Mouse (Mus musculus): ENCODE data around the gene Zbtb6. TPM values are rescaled to one million over a fixed set of nuclear protein-coding genes. Genes with fewer than 3 reads are reported as not detected.

Zbtb6 gene
- polyA plus RNA-seq, 1 experiment from 2014 or later: 11.4 TPM

DNA sequence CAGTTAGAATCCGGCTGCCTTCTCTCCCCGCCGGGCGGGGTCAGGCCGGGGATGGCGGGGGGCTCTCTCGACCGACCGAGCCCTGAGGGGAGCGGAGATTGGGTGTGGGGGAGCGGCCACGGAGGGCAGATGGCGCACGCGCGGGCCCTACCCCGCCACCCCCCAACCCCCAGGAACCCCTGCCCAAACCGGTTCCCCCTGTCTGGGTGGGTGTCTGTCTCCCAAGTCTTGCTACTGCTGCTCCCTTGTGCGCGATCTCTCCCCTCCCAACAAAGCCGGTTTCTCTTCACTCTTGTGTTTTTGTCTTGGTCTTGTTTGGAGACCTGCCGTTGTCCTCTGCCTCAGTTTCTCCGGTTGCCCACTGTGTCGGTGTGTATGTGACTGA is 9.4 kb upstream of the Zbtb6 start:
- 0% methylated on average over 24 of the region's 24 CpGs for WGBS
- peaks cover 5% of the 10 kb centered on the region; the same call in 1 of the 2 replicates for H3K4me1 ChIP-seq (ENCODE audit: control insufficient read depth, insufficient read depth, low read length)
- ATAC-seq: peak; percentile 89
- peak overlapping the region; percentile 98 for H3K9ac ChIP-seq (ENCODE audit: low read length)
- H3K36me3 ChIP-seq (ENCODE audit: control insufficient read depth, insufficient read depth, low read length): no peaks in the 10 kb centered on the region
- DNase-seq (ENCODE audit: low spot score): no peak
- H3K4me3 ChIP-seq (ENCODE audit: low read depth, low read length): peak overlapping the region; percentile 93
- H3K4me2 ChIP-seq (ENCODE audit: low read length): peak overlapping the region; percentile 84
- no peaks in the 10 kb centered on the region for H3K27me3 ChIP-seq (replicated peaks; ENCODE audit: control insufficient read depth, insufficient read depth, low read length)
- H3K27ac ChIP-seq (ENCODE audit: low read depth, low read length): peak overlapping the region; percentile 85
- H3K9me3 ChIP-seq (replicated peaks; ENCODE audit: control insufficient read depth, low read length): no peaks in the 10 kb centered on the region

DNA sequence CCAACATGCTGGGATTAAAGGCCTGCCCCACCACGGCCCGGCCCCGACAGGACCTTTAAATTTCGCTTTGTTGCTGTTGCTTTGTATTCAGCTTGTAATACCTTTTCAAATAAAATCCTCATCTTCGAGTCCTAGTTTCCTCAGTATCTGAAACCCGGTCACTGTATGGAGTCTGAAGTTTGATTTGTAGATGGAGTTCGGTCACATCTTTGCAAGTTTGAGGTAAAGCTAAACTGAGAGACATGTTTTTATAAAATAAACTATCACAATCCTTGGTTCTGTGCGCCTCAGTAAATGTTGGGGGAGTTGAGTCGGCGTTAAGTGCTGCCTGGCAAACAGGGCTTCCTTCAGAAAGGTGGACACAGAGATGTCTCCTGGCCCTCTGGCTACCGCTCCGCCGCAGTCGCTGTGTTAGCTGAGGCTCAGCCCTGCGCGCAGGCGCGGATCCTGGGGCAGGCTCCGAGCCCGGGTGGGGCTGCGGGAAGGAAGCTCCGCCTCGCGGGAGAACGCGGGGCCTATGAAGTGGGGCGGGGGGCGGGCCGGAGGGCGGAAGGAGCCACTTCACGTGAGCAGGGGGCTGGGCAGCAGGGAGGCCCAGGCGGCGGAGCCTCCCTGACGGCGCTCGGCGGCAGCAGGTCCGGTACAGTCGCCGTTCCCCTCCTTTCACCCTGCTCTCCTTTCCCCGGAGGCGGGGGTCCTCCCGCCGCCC is 8.8 kb upstream of the Zbtb6 start:
- Histone ChIP-seq H3K27me3 (replicated peaks; ENCODE audit: control insufficient read depth, insufficient read depth, low read length) (no peaks in the 10 kb centered on the region), H3K4me2 (ENCODE audit: low read length) (peak overlapping the region; percentile 84), H3K36me3 (ENCODE audit: control insufficient read depth, insufficient read depth, low read length) (no peaks in the 10 kb centered on the region), H3K9me3 (replicated peaks; ENCODE audit: control insufficient read depth, low read length) (no peaks in the 10 kb centered on the region), H3K27ac (ENCODE audit: low read depth, low read length) (peak overlapping the region; percentile 85), H3K4me3 (ENCODE audit: low read depth, low read length) (peak overlapping the region; percentile 93), H3K9ac (ENCODE audit: low read length) (peak overlapping the region; percentile 98), H3K4me1 (ENCODE audit: control insufficient read depth, insufficient read depth, low read length) (peaks cover 5% of the 10 kb centered on the region; the same call in 1 of the 2 replicates)
- peak; percentile 97 for DNase-seq (ENCODE audit: low spot score)
- WGBS: 10% methylated on average over 36 of the region's 44 CpGs
- ATAC-seq: peak; percentile 99

DNA sequence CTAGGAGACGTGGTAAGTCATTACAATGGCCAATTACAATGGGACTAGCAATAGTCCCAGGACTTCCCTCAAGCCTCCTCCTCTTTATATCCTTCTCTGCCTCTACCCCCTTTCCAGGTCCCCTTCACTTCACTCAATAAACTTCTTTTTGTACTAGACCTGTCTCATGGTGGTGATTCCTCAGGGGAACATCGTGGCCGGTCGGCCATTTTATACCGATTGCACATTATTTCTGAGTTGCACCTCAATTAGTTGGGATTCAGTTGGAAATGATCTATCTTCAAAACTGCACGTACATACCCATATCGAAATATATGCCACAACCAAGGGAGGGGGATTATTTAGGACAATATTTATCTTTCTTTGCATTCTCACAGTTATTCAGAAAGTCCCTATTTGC is 11.4 kb downstream of the Zbtb6 start:
- Histone ChIP-seq H3K9ac (ENCODE audit: low read length) (peak overlapping the region; percentile 74), H3K4me2 (ENCODE audit: low read length) (peak overlapping the region; percentile 88), H3K4me1 (ENCODE audit: control insufficient read depth, insufficient read depth, low read length) (peaks cover 7% of the 10 kb centered on the region), H3K27ac (ENCODE audit: low read depth, low read length) (peak overlapping the region; percentile 96), H3K27me3 (replicated peaks; ENCODE audit: control insufficient read depth, insufficient read depth, low read length) (no peaks in the 10 kb centered on the region), H3K9me3 (replicated peaks; ENCODE audit: control insufficient read depth, low read length) (no peaks in the 10 kb centered on the region), H3K36me3 (ENCODE audit: control insufficient read depth, insufficient read depth, low read length) (peaks cover 30% of the 10 kb centered on the region), H3K4me3 (ENCODE audit: low read depth, low read length) (peak overlapping the region; percentile 72)
- WGBS: 22% methylated on average over 7 of the region's 7 CpGs
- peak; percentile 43 for ATAC-seq
- peak; percentile 22 for DNase-seq (ENCODE audit: low spot score)

DNA sequence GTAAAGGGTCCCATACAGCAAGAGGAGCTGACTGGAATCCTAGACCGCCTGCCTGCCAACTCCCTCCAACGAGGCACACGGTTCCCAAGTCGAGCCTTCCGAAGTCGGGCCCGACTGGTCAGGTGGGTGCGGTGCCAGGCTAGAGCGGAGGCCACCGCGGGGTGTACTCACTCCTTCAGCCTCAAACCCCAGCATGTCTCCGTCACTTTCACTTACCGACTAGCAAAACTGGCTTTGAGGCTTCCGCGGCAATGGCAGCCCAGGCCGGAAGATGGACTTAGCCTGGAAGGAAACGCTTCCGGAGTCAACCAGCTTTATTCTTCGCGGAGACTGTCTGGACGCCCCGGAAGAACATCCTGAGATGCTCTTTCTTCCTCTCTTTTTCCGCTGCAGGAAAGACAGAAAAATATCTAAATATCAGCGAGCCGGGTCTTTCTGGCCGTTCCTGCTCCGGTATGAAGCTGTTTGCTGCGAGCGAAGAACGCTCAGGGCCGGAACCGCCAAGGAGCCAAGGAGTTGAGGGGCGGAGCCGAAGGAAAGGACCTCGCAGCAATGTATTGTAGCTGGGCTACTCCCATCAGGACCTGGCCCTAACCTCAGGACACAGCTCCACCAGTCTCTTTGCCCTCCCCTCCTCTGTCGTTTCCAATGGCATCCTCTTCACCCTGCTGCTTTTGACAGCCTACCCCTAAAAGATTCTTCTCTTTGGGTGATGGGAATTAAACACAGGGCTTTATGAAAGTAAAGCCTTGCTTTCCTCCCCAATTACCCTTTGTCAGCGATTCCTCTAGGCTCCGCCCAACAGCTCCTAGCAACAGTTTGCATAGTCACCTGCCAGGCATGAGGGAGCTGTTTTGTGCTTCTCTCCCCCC is 12.1 kb downstream of the Zbtb6 start:
- ATAC-seq (peak; percentile 97), DNase-seq (ENCODE audit: low spot score) (peak; percentile 98)
- under 1% methylated on average over 38 of the region's 38 CpGs for WGBS
- Histone ChIP-seq H3K27ac (ENCODE audit: low read depth, low read length) (peak overlapping the region; percentile 96), H3K4me3 (ENCODE audit: low read depth, low read length) (peak overlapping the region; percentile 72), H3K4me1 (ENCODE audit: control insufficient read depth, insufficient read depth, low read length) (peaks cover 7% of the 10 kb centered on the region), H3K9ac (ENCODE audit: low read length) (peak overlapping the region; percentile 74), H3K4me2 (ENCODE audit: low read length) (peak overlapping the region; percentile 88), H3K27me3 (replicated peaks; ENCODE audit: control insufficient read depth, insufficient read depth, low read length) (no peaks in the 10 kb centered on the region), H3K9me3 (replicated peaks; ENCODE audit: control insufficient read depth, low read length) (no peaks in the 10 kb centered on the region), H3K36me3 (ENCODE audit: control insufficient read depth, insufficient read depth, low read length) (peaks cover 25% of the 10 kb centered on the region)

DNA sequence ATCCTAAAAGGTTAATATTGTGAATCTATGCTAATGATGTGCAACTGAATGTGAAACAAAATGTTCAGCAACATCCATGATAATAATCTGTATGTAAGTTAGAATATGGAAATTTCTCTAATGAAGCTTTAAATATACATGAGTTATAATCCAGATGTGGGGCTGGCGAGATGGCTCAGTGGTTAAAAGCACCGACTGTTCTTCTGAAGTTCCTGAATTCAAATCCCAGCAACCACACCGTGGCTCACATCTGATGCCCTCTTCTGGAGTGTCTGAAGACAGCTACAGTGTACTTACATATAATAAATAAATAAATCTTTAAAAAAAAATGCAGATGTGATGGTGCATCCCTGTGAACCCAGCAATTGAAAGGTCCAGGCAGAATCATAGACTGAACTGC is 19.3 kb downstream of the Zbtb6 start:
- H3K4me2 ChIP-seq (ENCODE audit: low read length): no peak overlapping the region
- no peak overlapping the region for H3K4me3 ChIP-seq (ENCODE audit: low read depth, low read length)
- no peaks in the 10 kb centered on the region for H3K9me3 ChIP-seq (replicated peaks; ENCODE audit: control insufficient read depth, low read length)
- H3K4me1 ChIP-seq (ENCODE audit: control insufficient read depth, insufficient read depth, low read length): peaks cover 12% of the 10 kb centered on the region
- DNase-seq (ENCODE audit: low spot score): no peak
- peaks cover 15% of the 10 kb centered on the region for H3K36me3 ChIP-seq (ENCODE audit: control insufficient read depth, insufficient read depth, low read length)
- no peak overlapping the region for H3K9ac ChIP-seq (ENCODE audit: low read length)
- no peaks in the 10 kb centered on the region for H3K27me3 ChIP-seq (replicated peaks; ENCODE audit: control insufficient read depth, insufficient read depth, low read length)
- WGBS: 51% methylated on average over 3 of the region's 3 CpGs
- ATAC-seq: no peak
- no peak overlapping the region for H3K27ac ChIP-seq (ENCODE audit: low read depth, low read length)

DNA sequence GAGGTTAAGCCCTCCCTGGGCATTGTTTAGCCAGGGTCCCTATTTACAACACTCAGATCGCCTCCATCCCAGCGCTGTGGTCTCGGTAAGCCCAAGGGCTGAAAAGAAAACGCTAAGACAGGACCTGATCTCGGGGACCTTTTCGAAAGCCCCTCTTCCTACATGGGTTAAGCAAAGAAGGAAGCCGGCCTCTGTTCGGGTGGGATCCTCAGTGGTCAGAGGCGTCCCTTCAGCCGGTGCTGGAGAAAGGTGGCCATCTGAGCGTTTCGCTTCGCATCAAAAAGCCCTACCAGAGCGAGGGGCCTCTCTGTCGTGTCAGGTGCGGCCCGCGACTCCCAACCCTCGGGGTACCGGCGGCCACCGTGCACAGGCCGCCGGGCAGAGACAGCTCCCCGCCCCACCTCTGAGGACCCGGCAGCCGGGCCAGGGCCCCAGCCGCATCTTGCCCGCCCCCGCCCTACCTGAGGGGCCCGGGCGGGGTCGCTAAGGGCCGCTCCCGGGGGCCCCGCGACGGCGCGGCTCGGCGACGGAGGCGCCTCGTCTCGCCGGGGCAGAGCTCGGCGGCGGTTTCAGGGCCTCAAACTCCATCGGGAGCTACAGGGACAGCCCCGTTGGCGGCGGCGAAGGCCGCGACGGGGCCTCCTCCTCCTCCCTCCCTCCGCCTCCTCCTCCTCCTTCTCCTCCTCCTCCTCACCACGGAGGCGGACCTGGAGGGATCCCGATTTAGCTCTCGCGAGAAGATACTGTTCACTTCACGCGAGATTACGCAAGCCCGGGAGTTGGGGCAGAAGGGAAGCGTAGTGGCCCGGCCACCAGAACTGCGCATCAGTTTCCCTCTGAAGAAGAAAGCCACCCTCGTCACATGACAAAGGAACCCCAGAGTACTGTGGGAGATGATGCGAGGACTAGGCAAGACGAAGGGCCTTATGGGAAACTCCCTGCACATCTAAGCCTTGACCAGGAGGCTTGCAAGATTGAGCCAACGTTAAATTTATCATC is 20.4 kb downstream of the Zbtb6 start, which contains the start of gene Rc3h2:
TSS of gene Rc3h2 (minus strand) at position 598 of the 999 bp plus-strand sequence.
- H3K4me3 ChIP-seq (ENCODE audit: low read depth, low read length): peak within 1 kb of the TSS; percentile 91
- peaks cover 8% of the 10 kb centered on the region for H3K36me3 ChIP-seq (ENCODE audit: control insufficient read depth, insufficient read depth, low read length)
- peak within 1 kb of the TSS; percentile 98 for H3K9ac ChIP-seq (ENCODE audit: low read length)
- peaks cover 12% of the 10 kb centered on the region for H3K4me1 ChIP-seq (ENCODE audit: control insufficient read depth, insufficient read depth, low read length)
- peak within 1 kb of the TSS; percentile 73 for H3K4me2 ChIP-seq (ENCODE audit: low read length)
- DNase-seq (ENCODE audit: low spot score): peak; percentile 99
- H3K27me3 ChIP-seq (replicated peaks; ENCODE audit: control insufficient read depth, insufficient read depth, low read length): no peaks in the 10 kb centered on the region
- peak; percentile 97 for ATAC-seq
- H3K9me3 ChIP-seq (replicated peaks; ENCODE audit: control insufficient read depth, low read length): no peaks in the 10 kb centered on the region
- WGBS: under 1% methylated on average over 72 of the region's 75 CpGs
- peak within 1 kb of the TSS; percentile 96 for H3K27ac ChIP-seq (ENCODE audit: low read depth, low read length)

DNA sequence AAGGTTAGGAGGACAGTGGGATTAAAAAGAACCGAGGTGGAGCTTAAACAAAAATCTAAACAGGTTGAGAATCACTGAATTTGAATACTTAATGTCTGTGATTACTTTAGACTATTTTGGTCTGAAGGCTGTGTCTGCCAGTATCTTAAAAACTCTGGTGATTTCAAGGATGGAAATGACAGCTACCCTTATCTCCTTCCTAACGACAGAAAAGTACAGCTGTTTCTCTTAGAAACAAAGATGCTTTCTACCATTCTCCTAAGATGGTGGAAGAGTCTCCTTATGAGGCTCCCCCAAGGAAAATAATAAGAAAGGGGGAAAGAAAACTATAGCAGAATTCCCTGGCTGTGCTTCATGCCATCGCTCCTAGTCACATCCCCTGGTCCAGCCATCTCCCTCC is 21.1 kb downstream of the Zbtb6 start:
- DNase-seq (ENCODE audit: low spot score) (no peak), ATAC-seq (no peak)
- peak overlapping the region; percentile 73 for H3K4me2 ChIP-seq (ENCODE audit: low read length)
- WGBS: 4% methylated on average over 3 of the region's 3 CpGs
- no peaks in the 10 kb centered on the region for H3K27me3 ChIP-seq (replicated peaks; ENCODE audit: control insufficient read depth, insufficient read depth, low read length)
- peak overlapping the region; percentile 98 for H3K9ac ChIP-seq (ENCODE audit: low read length)
- peak overlapping the region; percentile 96 for H3K27ac ChIP-seq (ENCODE audit: low read depth, low read length)
- peak overlapping the region; percentile 91 for H3K4me3 ChIP-seq (ENCODE audit: low read depth, low read length)
- peaks cover 9% of the 10 kb centered on the region; the same call in 1 of the 2 replicates for H3K36me3 ChIP-seq (ENCODE audit: control insufficient read depth, insufficient read depth, low read length)
- no peaks in the 10 kb centered on the region for H3K9me3 ChIP-seq (replicated peaks; ENCODE audit: control insufficient read depth, low read length)
- H3K4me1 ChIP-seq (ENCODE audit: control insufficient read depth, insufficient read depth, low read length): peaks cover 12% of the 10 kb centered on the region

DNA sequence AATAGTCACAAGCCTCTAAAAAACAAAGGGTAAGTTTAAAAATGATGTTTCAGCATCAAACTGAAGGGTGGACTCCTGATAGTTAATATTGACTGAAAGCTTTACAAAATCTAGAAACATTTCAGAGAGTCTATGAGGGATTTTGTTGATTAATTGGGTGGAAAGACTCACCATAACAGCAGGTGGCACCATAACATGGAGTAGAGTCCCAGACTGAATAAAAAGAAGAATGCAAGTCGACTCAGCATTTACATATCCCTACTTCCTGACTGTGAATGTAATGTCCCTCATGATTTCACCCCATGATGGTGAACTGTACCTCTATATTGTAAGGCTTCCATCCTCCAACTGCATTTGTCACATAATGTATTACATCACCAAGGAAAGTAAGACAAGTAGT is 47.4 kb downstream of the Zbtb6 start:
- H3K27ac ChIP-seq (ENCODE audit: low read depth, low read length): no peak overlapping the region
- H3K4me3 ChIP-seq (ENCODE audit: low read depth, low read length): no peak overlapping the region
- H3K27me3 ChIP-seq (replicated peaks; ENCODE audit: control insufficient read depth, insufficient read depth, low read length): no peaks in the 10 kb centered on the region
- DNase-seq (ENCODE audit: low spot score): no peak
- no peak overlapping the region for H3K9ac ChIP-seq (ENCODE audit: low read length)
- no peaks in the 10 kb centered on the region for H3K4me1 ChIP-seq (ENCODE audit: control insufficient read depth, insufficient read depth, low read length)
- ATAC-seq: no peak
- no peak overlapping the region for H3K4me2 ChIP-seq (ENCODE audit: low read length)
- H3K9me3 ChIP-seq (replicated peaks; ENCODE audit: control insufficient read depth, low read length): no peaks in the 10 kb centered on the region
- 36% methylated on average over 1 of the region's 1 CpGs for WGBS
- peaks cover 28% of the 10 kb centered on the region for H3K36me3 ChIP-seq (ENCODE audit: control insufficient read depth, insufficient read depth, low read length)
